Mouse (Mus musculus): ENCODE results near the gene Otof.

DNA sequence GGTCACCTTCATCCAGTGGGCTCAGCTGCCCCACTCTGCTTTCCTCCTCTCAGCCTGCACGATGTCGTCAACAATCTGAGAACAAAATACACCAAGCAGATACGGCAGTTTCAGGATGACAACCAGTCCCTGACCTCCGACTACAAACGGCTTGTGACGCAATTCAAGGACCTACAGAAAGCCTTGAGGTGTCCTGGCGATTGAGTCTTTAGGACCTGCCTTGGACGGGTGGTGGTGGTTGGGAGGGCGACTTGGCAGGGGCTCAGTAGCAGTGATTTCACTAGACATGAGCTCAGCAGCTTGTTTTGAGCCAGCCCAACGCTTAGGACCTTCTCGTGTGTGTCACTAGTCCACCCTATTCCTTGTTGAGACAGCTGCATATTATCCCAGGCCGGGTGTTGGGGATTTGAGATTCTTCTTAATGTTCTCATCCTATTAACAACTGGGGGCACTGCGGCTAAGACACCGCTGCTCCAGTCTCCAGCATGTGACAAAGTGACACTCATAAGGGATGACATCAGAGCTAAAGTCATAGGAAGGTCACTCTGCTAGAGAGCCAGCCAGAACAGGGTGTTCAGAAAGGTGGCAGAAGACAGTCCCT is 106.1 kb downstream of the Otof start:
- TF ChIP-seq MXI1 (IDR thresholded peaks at IDR 0.05; ENCODE audit: low read depth, low read length) (no peak), USF1 (IDR thresholded peaks at IDR 0.05; ENCODE audit: low read depth, low read length) (no peak), POLR2A (IDR thresholded peaks at IDR 0.05; ENCODE audit: low read depth, low read length) (no peak), CTCF (conservative IDR thresholded peaks at IDR 0.05 in 1 of 2, IDR thresholded peaks at IDR 0.05 in 1 of 2; ENCODE audit: low read depth in 2 of 2, low read length in 2 of 2) (no peak)
